Mouse (Mus musculus): ENCODE measurements around the gene Adamts4. TPM values are rescaled to one million over a fixed set of nuclear protein-coding genes. Genes with fewer than 3 reads are reported as not detected.
A peak's percentile ranks its signal among the peaks of the same experiment; 100 is the strongest.

Gene Adamts4
- polyA plus RNA-seq, 1 experiment from 2014 or later, result 2.5 TPM

GRCm38 (mm10) chr1:171248386-171249226 is 1.6 kb upstream of the Adamts4 start:
- 43% methylated on average over 3 of the region's 3 CpGs for WGBS
- H3K4me3 ChIP-seq (ENCODE audit: low read depth, low read length), result no peak overlapping the region
- no peak for DNase-seq (ENCODE audit: low spot score)

GRCm38 (mm10) chr1:171250680-171251593 is 716 bp downstream of the Adamts4 start, which contains the start of gene Ndufs2:
Gene Ndufs2, minus strand, starts transcription at chr1:171251388.
- peak within 1 kb of the TSS; percentile 55 for H3K9ac ChIP-seq (ENCODE audit: low read length)
- peak within 1 kb of the TSS; percentile 76 for H3K27ac ChIP-seq (ENCODE audit: low read depth, low read length)
- H3K9me3 ChIP-seq (replicated peaks; ENCODE audit: control insufficient read depth, low read length), result no peaks in the 10 kb centered on the region
- WGBS, result 16% methylated on average over 26 of the region's 26 CpGs
- peak within 1 kb of the TSS; percentile 21 for H3K4me3 ChIP-seq (ENCODE audit: low read depth, low read length)
- ATAC-seq (peak; percentile 43), DNase-seq (ENCODE audit: low spot score) (peak; percentile 83)
- H3K27me3 ChIP-seq (replicated peaks; ENCODE audit: control insufficient read depth, insufficient read depth, low read length), result no peaks in the 10 kb centered on the region
- peaks cover 36% of the 10 kb centered on the region for H3K4me1 ChIP-seq (ENCODE audit: control insufficient read depth, insufficient read depth, low read length)
- no peaks in the 10 kb centered on the region for H3K36me3 ChIP-seq (ENCODE audit: control insufficient read depth, insufficient read depth, low read length)
- H3K4me2 ChIP-seq (ENCODE audit: low read length), result peak within 1 kb of the TSS; percentile 52

More at GRCm38 (mm10) chr1:171248386-171249226, 1.6 kb upstream of the Adamts4 start:
- H3K4me2 ChIP-seq (ENCODE audit: low read length), result no peak overlapping the region
- peaks cover 7% of the 10 kb centered on the region; the same call in 1 of the 2 replicates for H3K36me3 ChIP-seq (ENCODE audit: control insufficient read depth, insufficient read depth, low read length)
- H3K4me1 ChIP-seq (ENCODE audit: control insufficient read depth, insufficient read depth, low read length), result peaks cover 37% of the 10 kb centered on the region
- H3K27me3 ChIP-seq (replicated peaks; ENCODE audit: control insufficient read depth, insufficient read depth, low read length), result no peaks in the 10 kb centered on the region
- no peak overlapping the region for H3K9ac ChIP-seq (ENCODE audit: low read length)
- no peaks in the 10 kb centered on the region for H3K9me3 ChIP-seq (replicated peaks; ENCODE audit: control insufficient read depth, low read length)
- ATAC-seq, result no peak
- no peak overlapping the region for H3K27ac ChIP-seq (ENCODE audit: low read depth, low read length)

GRCm38 (mm10) chr1:171251594-171252324 is 1.5 kb downstream of the Adamts4 start:
- Histone ChIP-seq H3K27ac (ENCODE audit: low read depth, low read length) (peak overlapping the region; percentile 58; the same call in 1 of the 2 replicates), H3K27me3 (replicated peaks; ENCODE audit: control insufficient read depth, insufficient read depth, low read length) (no peaks in the 10 kb centered on the region), H3K9ac (ENCODE audit: low read length) (peak overlapping the region; percentile 55; the same call in 1 of the 2 replicates), H3K36me3 (ENCODE audit: control insufficient read depth, insufficient read depth, low read length) (no peaks in the 10 kb centered on the region), H3K9me3 (replicated peaks; ENCODE audit: control insufficient read depth, low read length) (no peaks in the 10 kb centered on the region), H3K4me3 (ENCODE audit: low read depth, low read length) (peak overlapping the region; percentile 21; the same call in 1 of the 2 replicates), H3K4me1 (ENCODE audit: control insufficient read depth, insufficient read depth, low read length) (peaks cover 31% of the 10 kb centered on the region), H3K4me2 (ENCODE audit: low read length) (peak overlapping the region; percentile 52)
- ATAC-seq (no peak), DNase-seq (ENCODE audit: low spot score) (no peak)
- WGBS, result 6% methylated on average over 13 of the region's 13 CpGs

- H3K4me1 ChIP-seq (ENCODE audit: control insufficient read depth, insufficient read depth, low read length), result peaks cover 31% of the 10 kb centered on the region
- 0 out of 2 replicates have a peak overlapping the region, but pooled peaks have one; percentile 32 for H3K9ac ChIP-seq (ENCODE audit: low read length)
- H3K4me2 ChIP-seq (ENCODE audit: low read length), result peak overlapping the region; percentile 52
- peak overlapping the region; percentile 1; the same call in 1 of the 2 replicates for H3K4me3 ChIP-seq (ENCODE audit: low read depth, low read length)
- H3K27me3 ChIP-seq (replicated peaks; ENCODE audit: control insufficient read depth, insufficient read depth, low read length), result no peaks in the 10 kb centered on the region
- no peaks in the 10 kb centered on the region for H3K36me3 ChIP-seq (ENCODE audit: control insufficient read depth, insufficient read depth, low read length)
- no peaks in the 10 kb centered on the region for H3K9me3 ChIP-seq (replicated peaks; ENCODE audit: control insufficient read depth, low read length)
- DNase-seq (ENCODE audit: low spot score) (no peak), ATAC-seq (no peak)
- 52% methylated on average over 17 of the region's 17 CpGs for WGBS
- H3K27ac ChIP-seq (ENCODE audit: low read depth, low read length), result peak overlapping the region; percentile 58; the same call in 1 of the 2 replicates
These were observed 2.2 kb downstream of the Adamts4 start for GRCm38 (mm10) chr1:171252415-171252814.

GRCm38 (mm10) chr1:171256095-171256818 is 6.0 kb downstream of the Adamts4 start:
- DNase-seq (ENCODE audit: low spot score), result no peak
- WGBS, result 93% methylated on average over 24 of the region's 24 CpGs
- Histone ChIP-seq H3K27me3 (replicated peaks; ENCODE audit: control insufficient read depth, insufficient read depth, low read length) (no peaks in the 10 kb centered on the region), H3K9ac (ENCODE audit: low read length) (no peak overlapping the region), H3K4me1 (ENCODE audit: control insufficient read depth, insufficient read depth, low read length) (peaks cover 12% of the 10 kb centered on the region), H3K4me2 (ENCODE audit: low read length) (no peak overlapping the region), H3K27ac (ENCODE audit: low read depth, low read length) (no peak overlapping the region), H3K4me3 (ENCODE audit: low read depth, low read length) (no peak overlapping the region), H3K36me3 (ENCODE audit: control insufficient read depth, insufficient read depth, low read length) (no peaks in the 10 kb centered on the region), H3K9me3 (replicated peaks; ENCODE audit: control insufficient read depth, low read length) (no peaks in the 10 kb centered on the region)
- ATAC-seq, result no peak

- Histone ChIP-seq H3K27me3 (replicated peaks; ENCODE audit: control insufficient read depth, insufficient read depth, low read length) (no peaks in the 10 kb centered on the region), H3K9ac (ENCODE audit: low read length) (no peak overlapping the region), H3K4me2 (ENCODE audit: low read length) (no peak overlapping the region), H3K9me3 (replicated peaks; ENCODE audit: control insufficient read depth, low read length) (no peaks in the 10 kb centered on the region), H3K4me3 (ENCODE audit: low read depth, low read length) (no peak overlapping the region), H3K27ac (ENCODE audit: low read depth, low read length) (no peak overlapping the region), H3K36me3 (ENCODE audit: control insufficient read depth, insufficient read depth, low read length) (no peaks in the 10 kb centered on the region), H3K4me1 (ENCODE audit: control insufficient read depth, insufficient read depth, low read length) (peaks cover 8% of the 10 kb centered on the region)
- ATAC-seq, result peak; percentile 45; the same call in 1 of the 2 replicates
- 67% methylated on average over 15 of the region's 15 CpGs for whole genome bisulfite sequencing
- peak; percentile 83 for DNase-seq (ENCODE audit: low spot score)
These were observed 6.8 kb downstream of the Adamts4 start for GRCm38 (mm10) chr1:171256937-171257548.

- Histone ChIP-seq H3K4me2 (ENCODE audit: low read length) (no peak overlapping the region), H3K36me3 (ENCODE audit: control insufficient read depth, insufficient read depth, low read length) (no peaks in the 10 kb centered on the region), H3K4me3 (ENCODE audit: low read depth, low read length) (no peak overlapping the region), H3K4me1 (ENCODE audit: control insufficient read depth, insufficient read depth, low read length) (peaks cover 8% of the 10 kb centered on the region), H3K27me3 (replicated peaks; ENCODE audit: control insufficient read depth, insufficient read depth, low read length) (no peaks in the 10 kb centered on the region), H3K9ac (ENCODE audit: low read length) (no peak overlapping the region), H3K9me3 (replicated peaks; ENCODE audit: control insufficient read depth, low read length) (no peaks in the 10 kb centered on the region), H3K27ac (ENCODE audit: low read depth, low read length) (no peak overlapping the region)
- 87% methylated on average over 9 of the region's 9 CpGs for WGBS
- no peak for DNase-seq (ENCODE audit: low spot score)
- ATAC-seq, result no peak
These were observed 7.6 kb downstream of the Adamts4 start for GRCm38 (mm10) chr1:171257781-171258180.

Data from forebrain, embryonic 14.5 days (tissue).